Mouse (Mus musculus): ENCODE data around the gene Ttll5.

Gene Ttll5

GRCm38 (mm10) chr12:86064796-86065195 lies 240.3 kb downstream of the Ttll5 start:
- no peak for DNase-seq

- DNase-seq: no peak
These were observed 247.0 kb downstream of the Ttll5 start for GRCm38 (mm10) chr12:86071432-86071831.

- no peak for DNase-seq
These were observed 250.2 kb downstream of the Ttll5 start for GRCm38 (mm10) chr12:86074681-86075080.

GRCm38 (mm10) chr12:86075358-86075757 lies 250.9 kb downstream of the Ttll5 start:
- DNase-seq: no peak

GRCm38 (mm10) chr12:86076321-86076901 lies 252.0 kb downstream of the Ttll5 start:
- peak; percentile 48 for DNase-seq

- no peak for DNase-seq
These were observed 252.9 kb downstream of the Ttll5 start for GRCm38 (mm10) chr12:86077322-86077721.

GRCm38 (mm10) chr12:86077736-86078135 lies 253.3 kb downstream of the Ttll5 start:
- no peak for DNase-seq

GRCm38 (mm10) chr12:86078176-86078552 lies 253.7 kb downstream of the Ttll5 start:
- no peak for DNase-seq

- peak; percentile 63 for DNase-seq
These were observed 254.2 kb downstream of the Ttll5 start, which contains the start of gene Tgfb3 for GRCm38 (mm10) chr12:86078553-86079201. Gene Tgfb3, minus strand, starts transcription at chr12:86079041.

- DNase-seq: peak; percentile 95
These were observed 254.8 kb downstream of the Ttll5 start for GRCm38 (mm10) chr12:86079202-86079667.

GRCm38 (mm10) chr12:86082481-86083012 lies 258.1 kb downstream of the Ttll5 start, which contains the start of gene Ift43:
Gene Ift43, plus strand, starts transcription at chr12:86082541.
- DNase-seq: peak; percentile 91

GRCm38 (mm10) chr12:86085873-86086272 lies 261.4 kb downstream of the Ttll5 start:
- DNase-seq: no peak

GRCm38 (mm10) chr12:86086550-86086949 lies 262.1 kb downstream of the Ttll5 start:
- no peak for DNase-seq

GRCm38 (mm10) chr12:86088042-86088441 lies 263.6 kb downstream of the Ttll5 start:
- peak; percentile 66 for DNase-seq

- DNase-seq: no peak
These were observed 266.3 kb downstream of the Ttll5 start for GRCm38 (mm10) chr12:86090764-86091163.

- DNase-seq: peak; percentile 60
These were observed 267.2 kb downstream of the Ttll5 start for GRCm38 (mm10) chr12:86091601-86092132.

- no peak for DNase-seq
These were observed 269.6 kb downstream of the Ttll5 start for GRCm38 (mm10) chr12:86094075-86094474.

GRCm38 (mm10) chr12:86095806-86096205 lies 271.3 kb downstream of the Ttll5 start:
- DNase-seq: no peak

- DNase-seq: no peak
These were observed 273.3 kb downstream of the Ttll5 start for GRCm38 (mm10) chr12:86097781-86098180.

- DNase-seq: no peak
These were observed 276.3 kb downstream of the Ttll5 start for GRCm38 (mm10) chr12:86100711-86101110.

- peak; percentile 59 for DNase-seq
These were observed 278.2 kb downstream of the Ttll5 start for GRCm38 (mm10) chr12:86102686-86103085.

GRCm38 (mm10) chr12:86103391-86103790 lies 278.9 kb downstream of the Ttll5 start:
- DNase-seq: no peak

- peak; percentile 56 for DNase-seq
These were observed 279.4 kb downstream of the Ttll5 start for GRCm38 (mm10) chr12:86103852-86104251.

GRCm38 (mm10) chr12:86104297-86104696 lies 279.8 kb downstream of the Ttll5 start:
- peak; percentile 55 for DNase-seq
